Mouse (Mus musculus) spleen, adult 2 months (tissue): ENCODE data around the gene Rab25.

Experiments used
- CTCF ChIP-seq: fragments of 200-500 bp; IDR thresholded peaks from 2 replicates; pipeline ENCODE4 v1.5.1; 2011; ENCODE audit warnings: mild to moderate bottlenecking, inconsistent platforms; ENCODE audit not compliant: insufficient read depth, insufficient read length, insufficient replicate concordance; ENCODE audit errors: extremely low read depth
- POLR2A ChIP-seq: fragments of 200-500 bp; IDR thresholded peaks from 2 replicates; pipeline ENCODE4 v1.6.1; 2011; ENCODE audit warnings: low read depth, low read length, inconsistent platforms

- TF ChIP-seq POLR2A (no peak), CTCF (no peak)
These were observed 24.7 kb upstream of the Rab25 start for GRCm38 (mm10) chr3:88572835-88573234.
